Mouse (Mus musculus) kidney, postnatal 0 days (tissue): Measurements from ENCODE around the gene Tomm20. TPM values are rescaled to one million over a fixed set of nuclear protein-coding genes. Genes with fewer than 3 reads are reported as not detected.
A peak's percentile ranks its signal among the peaks of the same experiment; 100 is the strongest.
"Not testable (repeated sequence)": the region's sequence is repeated elsewhere in the genome, so short reads cannot be mapped to it uniquely, and the experiment has no call there.

ENCODE experiments used
- ATAC-seq: fragments of 200-750 bp; cut with Nextera tagmentation; replicated peaks from 2 replicates; pipeline ENCODE4 v1.8.0; 2017; ENCODE audit warnings: low read depth, moderate number of reproducible peaks, moderate TSS enrichment, moderate library complexity; ENCODE audit not compliant: low FRiP score
- DNase-seq: peaks from one replicate; pipeline ENCODE4 v3.0.0-alpha.2; 2016; ENCODE audit warnings: low spot score
- H3K27ac ChIP-seq: fragments of 300-500 bp; sonication (generic); 2 replicates; pipeline ENCODE4 v1.5.1; 2014; ENCODE audit warnings: mild to moderate bottlenecking
- H3K27me3 ChIP-seq: fragments of 300-500 bp; sonication (generic); 2 replicates; pipeline ENCODE4 v1.6.1; 2014; ENCODE audit warnings: low read length, mixed read lengths; ENCODE audit not compliant: insufficient read depth
- H3K36me3 ChIP-seq: fragments of 300-500 bp; sonication (generic); 2 replicates; pipeline ENCODE4 v1.6.1; 2014; ENCODE audit warnings: low read length, mixed read lengths; ENCODE audit not compliant: insufficient read depth
- H3K4me1 ChIP-seq: fragments of 300-500 bp; sonication (generic); replicated peaks from 2 replicates; pipeline ENCODE4 v1.6.1; 2014; ENCODE audit warnings: antibody characterized with exemption, low read length, mixed read lengths; ENCODE audit not compliant: insufficient read depth
- H3K4me2 ChIP-seq: fragments of 300-500 bp; sonication (generic); 2 replicates; pipeline ENCODE4 v1.6.1; 2014; ENCODE audit warnings: mild to moderate bottlenecking, low read length, moderate library complexity, mixed read lengths
- H3K4me3 ChIP-seq: fragments of 300-500 bp; sonication (generic); replicated peaks from 2 replicates; pipeline ENCODE4 v1.5.1; 2014; ENCODE audit warnings: low read depth, low read length
- H3K9ac ChIP-seq: fragments of 300-500 bp; sonication (generic); 2 replicates; pipeline ENCODE4 v1.6.1; 2014; ENCODE audit warnings: low read depth, low read length
- H3K9me3 ChIP-seq: fragments of 300-500 bp; sonication (generic); replicated peaks from 2 replicates; pipeline ENCODE4 v1.6.1; 2016; ENCODE audit warnings: low read length, inconsistent platforms, mixed read lengths
- CTCF ChIP-seq: IDR thresholded peaks from 2 replicates; pipeline ENCODE4 v1.5.1; 2016; ENCODE audit warnings: antibody characterized with exemption, low read depth, mild to moderate bottlenecking, moderate library complexity
- WGBS: fragments of 180-500 bp; shearing (Covaris S2); extraction: QIAGEN DNeasy Blood & Tissue Kit; methylation state at CpG from one replicate; pipeline ENCODE4 v1.1.7; 2014; 5-methylcytosine and 5-hydroxymethylcytosine counted together
- polyA plus RNA-seq: library from polyadenylated mRNA; unstranded; fragments of >200 nt; fragmentation: Nextera tagmentation; extraction: Ambion mirVana; gene quantifications from 2 replicates; pipeline ENCODE4 v1.2.1, GENCODE M21; 2015

Tomm20 gene
- polyA plus RNA-seq, 1 experiment from 2014 or later: 315 TPM

DNA sequence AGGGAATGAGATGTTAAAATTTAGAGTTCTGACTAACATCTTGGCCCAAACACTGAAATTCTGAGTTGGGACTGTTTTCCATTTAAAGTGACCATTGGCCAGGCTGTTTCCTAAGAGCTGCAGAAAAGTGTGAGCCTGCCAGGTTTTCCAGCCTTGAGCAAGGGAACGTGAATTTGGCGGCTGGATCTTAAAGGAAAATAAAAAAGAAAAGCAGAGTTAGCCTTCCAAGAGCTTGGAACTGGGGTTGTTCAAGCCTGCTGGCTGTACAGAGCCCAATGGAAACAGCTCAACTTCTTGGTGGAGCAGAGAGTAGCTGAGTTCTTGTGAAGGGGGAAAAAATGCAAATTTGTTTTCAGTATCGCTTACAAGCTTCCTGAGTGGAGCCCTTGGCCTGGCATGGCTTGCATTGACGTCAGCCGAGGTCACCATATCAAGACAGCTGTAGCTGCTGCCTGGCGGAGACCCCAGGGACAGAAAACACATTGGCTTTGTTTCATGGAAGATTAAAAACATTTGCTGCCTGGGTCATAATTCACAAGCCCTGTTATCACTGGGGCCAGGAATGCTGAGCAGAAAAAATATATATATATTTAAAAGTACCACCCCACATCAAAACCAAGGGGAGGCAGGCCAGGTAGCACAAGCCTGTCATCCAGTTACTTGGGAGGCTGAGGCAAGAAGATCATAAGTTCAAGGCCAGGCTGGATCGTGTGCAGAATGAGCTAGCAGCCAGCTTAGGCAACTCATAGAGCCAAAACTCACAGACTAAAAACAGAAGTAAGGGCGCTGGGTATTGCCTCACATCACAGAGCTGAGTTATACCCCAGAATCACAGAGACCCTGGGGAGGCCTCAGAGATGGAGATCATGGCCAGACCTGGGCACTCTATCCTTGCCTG lies 58.7 kb downstream of the Tomm20 start:
- Histone ChIP-seq H3K36me3 (no peaks in the 10 kb centered on the region), H3K4me3 (no peak overlapping the region), H3K27ac (peak overlapping the region; percentile 71), H3K9ac (no peak overlapping the region), H3K4me1 (peaks cover 10% of the 10 kb centered on the region), H3K27me3 (no peaks in the 10 kb centered on the region), H3K9me3 (no peaks in the 10 kb centered on the region), H3K4me2 (no peak overlapping the region)
- WGBS: 45% methylated on average over 8 of the region's 8 CpGs
- ATAC-seq: no peak
- no peak for TF ChIP-seq CTCF
- peak; percentile 85 for DNase-seq

DNA sequence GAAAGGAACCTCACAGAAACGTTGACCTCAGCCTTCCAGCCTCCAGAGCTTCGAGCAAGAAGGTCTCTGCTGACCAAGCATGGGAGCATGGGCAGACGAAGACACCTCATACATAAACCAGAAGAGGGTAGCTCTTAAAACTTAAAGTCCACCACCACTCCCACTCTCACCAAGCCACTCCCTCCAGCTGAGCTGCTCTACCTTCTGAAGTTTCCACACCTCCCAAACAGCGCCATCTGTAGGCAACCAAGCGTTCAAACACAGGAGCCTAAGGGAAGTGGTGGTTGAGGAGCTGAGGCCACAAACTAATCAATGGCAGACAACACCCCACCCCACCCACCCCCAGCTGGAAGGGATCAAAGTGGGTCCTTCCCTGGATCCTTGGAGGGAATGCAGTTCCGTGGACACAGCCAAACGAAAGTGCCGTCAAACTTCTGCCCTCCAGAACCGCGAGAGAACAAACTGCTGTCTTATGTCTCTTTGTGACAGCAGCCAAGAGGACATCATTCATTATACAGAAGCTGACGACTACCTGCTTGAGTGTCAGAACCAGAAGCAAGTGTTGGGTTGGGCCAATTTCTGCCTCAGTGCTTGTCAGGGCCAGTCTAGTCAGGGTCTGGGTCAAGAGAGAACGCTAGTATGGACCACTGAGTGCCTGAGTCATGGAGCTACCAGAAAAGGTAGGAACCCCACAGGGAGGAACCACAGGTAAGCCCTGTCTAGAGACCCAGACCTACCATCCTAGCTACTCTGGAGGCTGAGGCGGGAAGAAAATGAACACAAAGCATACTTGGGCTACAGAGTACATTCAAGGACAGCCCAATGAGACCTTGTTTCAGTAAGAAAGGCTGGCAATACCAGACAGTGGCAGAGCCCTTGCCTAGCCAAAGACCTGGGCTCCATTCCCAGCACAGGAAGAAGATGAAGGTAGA lies 59.8 kb downstream of the Tomm20 start:
- DNase-seq (peak; percentile 60), ATAC-seq (no peak)
- Histone ChIP-seq H3K4me1 (peaks cover 10% of the 10 kb centered on the region), H3K4me3 (no peak overlapping the region), H3K9ac (no peak overlapping the region), H3K9me3 (no peaks in the 10 kb centered on the region), H3K27me3 (no peaks in the 10 kb centered on the region), H3K4me2 (no peak overlapping the region), H3K27ac (peak overlapping the region; percentile 71), H3K36me3 (no peaks in the 10 kb centered on the region)
- TF ChIP-seq CTCF: peak; percentile 62
- 62% methylated on average over 13 of the region's 13 CpGs for WGBS

- ATAC-seq: no peak; the same call in 1 of the 2 replicates
- Histone ChIP-seq H3K4me3 (no peak overlapping the region), H3K27me3 (no peaks in the 10 kb centered on the region), H3K4me2 (no peak overlapping the region), H3K9ac (no peak overlapping the region), H3K9me3 (no peaks in the 10 kb centered on the region), H3K27ac (peak overlapping the region; percentile 54; the same call in 1 of the 2 replicates), H3K4me1 (peaks cover 10% of the 10 kb centered on the region), H3K36me3 (no peaks in the 10 kb centered on the region)
- 33% methylated on average over 6 of the region's 6 CpGs for WGBS
- DNase-seq: peak; percentile 47
- no peak for TF ChIP-seq CTCF
Observed at GRCm38 (mm10) chr8:126884202-126884926, 61.3 kb downstream of the Tomm20 start.

- ATAC-seq: no peak
- 66% methylated on average over 5 of the region's 5 CpGs for WGBS
- Histone ChIP-seq H3K9me3 (no peaks in the 10 kb centered on the region), H3K4me2 (no peak overlapping the region), H3K4me3 (no peak overlapping the region), H3K4me1 (peaks cover 10% of the 10 kb centered on the region), H3K27ac (no peak overlapping the region), H3K9ac (no peak overlapping the region), H3K36me3 (no peaks in the 10 kb centered on the region), H3K27me3 (no peaks in the 10 kb centered on the region)
- DNase-seq: no peak
- no peak for TF ChIP-seq CTCF
Observed at GRCm38 (mm10) chr8:126883752-126884151, 61.9 kb downstream of the Tomm20 start.

DNA sequence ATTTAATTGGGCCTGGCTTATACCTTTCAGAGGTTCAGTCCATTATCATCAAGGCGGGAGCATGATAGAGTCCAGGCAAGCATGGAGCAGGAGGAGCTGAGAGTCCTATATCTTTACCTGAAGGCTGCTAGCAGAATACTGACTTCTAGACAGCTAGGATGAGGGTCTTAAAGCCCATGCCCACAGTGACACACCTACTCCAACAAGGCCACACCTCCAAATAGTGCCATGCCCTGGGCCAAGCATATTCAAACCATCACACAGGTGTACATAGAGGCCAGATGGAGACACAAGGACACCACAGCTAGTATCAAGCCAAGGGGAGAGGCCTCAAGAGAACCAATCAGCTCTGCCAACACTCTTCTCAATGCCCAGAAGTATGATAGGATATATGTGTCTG lies 63.1 kb downstream of the Tomm20 start:
- not testable (repeated sequence) for H3K4me3 ChIP-seq, H3K27ac ChIP-seq, H3K9ac ChIP-seq, ATAC-seq, H3K9me3 ChIP-seq, H3K36me3 ChIP-seq, H3K4me2 ChIP-seq, H3K27me3 ChIP-seq, DNase-seq
- H3K4me1 ChIP-seq: peaks cover 10% of the 10 kb centered on the region
- 100% methylated on average over 1 of the region's 1 CpGs for WGBS
